Mouse (Mus musculus) small intestine, adult 2 months (tissue): ENCODE measurements at regions not wholly inside any gene's neighbourhood (a gene's known extent, or its start where the extent isn't known, plus 50 kb on each side); places are given as distances from the start of the nearest gene placed in this dataset.

ENCODE experiments used
- CTCF ChIP-seq: fragments of 200-500 bp; IDR thresholded peaks from 2 replicates; pipeline ENCODE4 v1.5.1; 2012; ENCODE audit warnings: low read depth, mild to moderate bottlenecking, control low read depth, inconsistent platforms, low read length, moderate library complexity, mixed read lengths; ENCODE audit not compliant: insufficient replicate concordance, insufficient read length; ENCODE audit errors: extremely low read depth
- POLR2A ChIP-seq: fragments of 200-500 bp; IDR thresholded peaks from 2 replicates; pipeline ENCODE4 v1.6.1; 2012; ENCODE audit warnings: low read depth, mild to moderate bottlenecking, control low read depth, inconsistent platforms, low read length, moderate library complexity

- no peak for TF ChIP-seq CTCF
- no peak for TF ChIP-seq POLR2A
Observed at GRCm38 (mm10) chr6:117563159-117563558, 277.8 kb upstream of the Zfp637 start.
